In genomic region chr17:64789175-64789574, GRCm38 (mm10) we compare ENCODE assay signal across 22 mouse cellular contexts. TPM values are rescaled to one million over a fixed set of nuclear protein-coding genes. Genes with fewer than 3 reads are reported as not detected.
A peak's percentile ranks its signal among the peaks of the same experiment; 100 is the strongest.
DNase-seq lines count a peak whose midpoint lies in the region; ATAC-seq and TF ChIP-seq lines count a peak whose summit lies in the region.
"Had no signal": no experiment of that assay in that cellular context is flagged by ENCODE, and none has a peak within 500 bp of the region (broad histone marks: within the 10 kb centered on the region; RNA-seq: fewer than 3 reads in every experiment).

No protein-coding gene starts in this region.

- no peak for DNase-seq in heart, postnatal 25 days (ENCODE audit: low spot score)
- no peak for DNase-seq in lung, postnatal 10 days
- DNase-seq in lung, postnatal 14 days, result peak; percentile 23
- no peak for DNase-seq in forebrain, postnatal 0 days
- DNase-seq: adrenal gland, adult 8-10 months; gastrocnemius, postnatal 36 days; heart, postnatal 36 days had no signal

- no peaks in the 10 kb centered on the region for H3K36me3 ChIP-seq in heart, embryonic 14.5 days (ENCODE audit: control insufficient read depth, insufficient read depth, low read length)
- no peaks in the 10 kb centered on the region for H3K36me3 ChIP-seq in lung, embryonic 15.5 days
- H3K36me3 ChIP-seq in hindbrain, embryonic 16.5 days (ENCODE audit: control insufficient read depth, insufficient read depth, low read length), result no peaks in the 10 kb centered on the region
- H3K36me3 ChIP-seq in forebrain, postnatal 0 days (ENCODE audit: insufficient read depth), result no peaks in the 10 kb centered on the region
- H3K36me3 ChIP-seq: embryonic facial prominence, embryonic 10.5 days; G1E; hindbrain, embryonic 15.5 days had no signal

- no peaks in the 10 kb centered on the region for H3K27me3 ChIP-seq in heart, embryonic 14.5 days (ENCODE audit: control insufficient read depth, insufficient read depth, low read length)
- H3K27me3 ChIP-seq in lung, embryonic 15.5 days, result no peaks in the 10 kb centered on the region
- H3K27me3 ChIP-seq in hindbrain, embryonic 16.5 days (replicated peaks; ENCODE audit: control insufficient read depth, insufficient read depth, low read length), result no peaks in the 10 kb centered on the region
- H3K27me3 ChIP-seq in forebrain, postnatal 0 days (ENCODE audit: insufficient read depth, low read length), result no peaks in the 10 kb centered on the region
- H3K27me3 ChIP-seq: forebrain, embryonic 13.5 days; hindbrain, embryonic 15.5 days had no signal

- no peak for TF ChIP-seq CTCF in forebrain, postnatal 0 days (IDR thresholded peaks at IDR 0.05; ENCODE audit: low read depth)

- H3K27ac ChIP-seq in heart, embryonic 14.5 days (replicated peaks in 1 of 2; ENCODE audit: control insufficient read depth in 1 of 2, insufficient read depth in 1 of 2, low read depth in 2 of 2, low read length in 2 of 2), result no peak overlapping the region
- no peak overlapping the region for H3K27ac ChIP-seq in lung, embryonic 15.5 days
- H3K27ac ChIP-seq in hindbrain, embryonic 16.5 days (ENCODE audit: low read depth, low read length), result no peak overlapping the region
- H3K27ac ChIP-seq in forebrain, postnatal 0 days (ENCODE audit: low read depth, low read length), result no peak overlapping the region
- H3K27ac ChIP-seq: embryonic facial prominence, embryonic 10.5 days; forebrain, embryonic 13.5 days; hindbrain, embryonic 15.5 days had no signal

- intact Hi-C loops in heart, postnatal 25 days (cut with DNase I), result no loop called here

- no peaks in the 10 kb centered on the region for H3K9me3 ChIP-seq in heart, embryonic 14.5 days (ENCODE audit: control insufficient read depth, low read length)
- no peaks in the 10 kb centered on the region for H3K9me3 ChIP-seq in lung, embryonic 15.5 days
- no peaks in the 10 kb centered on the region for H3K9me3 ChIP-seq in hindbrain, embryonic 16.5 days (ENCODE audit: control insufficient read depth, low read length)
- no peaks in the 10 kb centered on the region for H3K9me3 ChIP-seq in forebrain, postnatal 0 days (ENCODE audit: low read length)
- H3K9me3 ChIP-seq: embryonic facial prominence, embryonic 10.5 days; forebrain, embryonic 13.5 days; hindbrain, embryonic 15.5 days had no signal

- peaks cover 0 to 13% of the 10 kb centered on the region in 2 experiments; a peak in 2 of 4 replicates for H3K4me1 ChIP-seq in heart, embryonic 14.5 days (ENCODE audit: control insufficient read depth in 2 of 2, insufficient read depth in 2 of 2, low read length in 2 of 2)
- H3K4me1 ChIP-seq in lung, embryonic 15.5 days, result no peaks in the 10 kb centered on the region
- H3K4me1 ChIP-seq in hindbrain, embryonic 16.5 days (ENCODE audit: control insufficient read depth, insufficient read depth, low read depth, low read length), result no peaks in the 10 kb centered on the region
- no peaks in the 10 kb centered on the region for H3K4me1 ChIP-seq in forebrain, postnatal 0 days (ENCODE audit: insufficient read depth)
- H3K4me1 ChIP-seq: hindbrain, embryonic 15.5 days had no signal

- no peak overlapping the region for H3K9ac ChIP-seq in heart, embryonic 14.5 days (ENCODE audit: low read length)
- no peak overlapping the region for H3K9ac ChIP-seq in lung, embryonic 15.5 days
- no peak overlapping the region for H3K9ac ChIP-seq in hindbrain, embryonic 16.5 days (ENCODE audit: low read depth, low read length)
- H3K9ac ChIP-seq in forebrain, postnatal 0 days, result no peak overlapping the region
- H3K9ac ChIP-seq: forebrain, embryonic 13.5 days; hindbrain, embryonic 15.5 days had no signal

- 19% methylated on average over 3 of the region's 3 CpGs for WGBS in heart, embryonic 14.5 days
- WGBS in lung, embryonic 15.5 days, result 26% methylated on average over 3 of the region's 3 CpGs
- 82% methylated on average over 3 of the region's 3 CpGs for WGBS in hindbrain, embryonic 16.5 days
- 76% methylated on average over 3 of the region's 3 CpGs for WGBS in forebrain, postnatal 0 days

- H3K4me3 ChIP-seq in heart, embryonic 14.5 days (ENCODE audit: control insufficient read depth in 1 of 2, insufficient read depth in 1 of 2, low read depth in 1 of 2, low read length in 2 of 2), result no peak overlapping the region
- H3K4me3 ChIP-seq in lung, embryonic 15.5 days, result no peak overlapping the region
- H3K4me3 ChIP-seq in hindbrain, embryonic 16.5 days (ENCODE audit: low read length), result no peak overlapping the region
- H3K4me3 ChIP-seq in forebrain, postnatal 0 days (ENCODE audit: low read depth, low read length), result no peak overlapping the region
- H3K4me3 ChIP-seq: embryonic facial prominence, embryonic 10.5 days; forebrain, embryonic 13.5 days; hindbrain, embryonic 15.5 days had no signal

- no peak overlapping the region for H3K4me2 ChIP-seq in heart, embryonic 14.5 days (ENCODE audit: low read length)
- H3K4me2 ChIP-seq in lung, embryonic 15.5 days, result no peak overlapping the region
- H3K4me2 ChIP-seq in hindbrain, embryonic 16.5 days (ENCODE audit: low read length), result no peak overlapping the region
- no peak overlapping the region for H3K4me2 ChIP-seq in forebrain, postnatal 0 days (ENCODE audit: low read depth)
- H3K4me2 ChIP-seq: forebrain, embryonic 13.5 days; hindbrain, embryonic 15.5 days had no signal

- 0 out of 2 replicates have a peak, but pooled peaks have one; percentile 43 for ATAC-seq in heart, embryonic 14.5 days (ENCODE audit: insufficient number of reproducible peaks, insufficient read depth, low FRiP score, low read depth)
- peak; percentile 35; the same call in 1 of the 2 replicates for ATAC-seq in lung, embryonic 15.5 days (ENCODE audit: borderline replicate concordance, extremely low read depth, low FRiP score, low TSS enrichment)
- no peak for ATAC-seq in hindbrain, embryonic 16.5 days
- ATAC-seq in forebrain, postnatal 0 days, result no peak
- ATAC-seq: forebrain, embryonic 13.5 days; inflammation-experienced regulatory T-cells, adult 6 months; intestine, postnatal 0 days had no signal

RNA-seq across cellular contexts. Expression of gene 4930583I09Rik, which starts 46.7 kb away (rescaled TPM):
- not detected in 2 replicates for polyA plus RNA-seq in heart, embryonic 14.5 days (2014; fragmentation: Nextera tagmentation; extraction: Ambion mirVana)
- not detected for total RNA-seq in heart, postnatal 25 days (2021)
- polyA plus RNA-seq in lung, embryonic 15.5 days (2015; fragmentation: Nextera tagmentation; extraction: Ambion mirVana), result not detected in 2 replicates
- polyA plus RNA-seq in hindbrain, embryonic 16.5 days (2015; fragmentation: Nextera tagmentation; extraction: Ambion mirVana), result not detected in 2 replicates
- total RNA-seq in forebrain, postnatal 0 days (2014; rRNA removed), result not detected in 2 replicates
- not detected in 2 replicates for polyA plus RNA-seq in forebrain, postnatal 0 days (2015; fragmentation: Nextera tagmentation; extraction: Ambion mirVana)
- total RNA-seq: adrenal gland, adult 8-10 months; adrenal gland, postnatal 36 days; G1E; gastrocnemius, adult 8-10 months; gastrocnemius, postnatal 36 days; heart, adult 18-20 months; heart, postnatal 36 days had no signal
- polyA plus RNA-seq: cerebellum, adult 2 months; embryonic facial prominence, embryonic 10.5 days; embryonic facial prominence, embryonic 14.5 days; forebrain, embryonic 13.5 days; G1E; hindbrain, embryonic 11.5 days; hindbrain, embryonic 15.5 days; intestine, postnatal 0 days had no signal

Comparison
In these comparisons a context has a peak if more than half of its experiments do, and no peak if none do; other contexts are left out.
1. ATAC-seq: peak in heart, embryonic 14.5 days (single experiment) and lung, embryonic 15.5 days (single experiment); none in hindbrain, embryonic 16.5 days (single experiment) and forebrain, postnatal 0 days (single experiment).